19 mouse cellular contexts compared by ENCODE assay signal in genomic region chr1:126301129-126301528, GRCm38 (mm10).
DNase-seq lines count a peak whose midpoint lies in the region; ATAC-seq and TF ChIP-seq lines count a peak whose summit lies in the region.
"Had no signal": no experiment of that assay in that cellular context is flagged by ENCODE, and none has a peak within 500 bp of the region (broad histone marks: within the 10 kb centered on the region; RNA-seq: fewer than 3 reads in every experiment).

No protein-coding gene starts in this region.

- TF ChIP-seq EP300 in liver, postnatal 0 days (IDR thresholded peaks at IDR 0.05; ENCODE audit: low read depth) = 0 out of 2 replicates have a peak, but pooled peaks have one; percentile 17

- no peaks in the 10 kb centered on the region for H3K36me3 ChIP-seq in liver, adult 2 months (ENCODE audit: control insufficient read depth, insufficient read depth, low read length)
- no peaks in the 10 kb centered on the region for H3K36me3 ChIP-seq in liver, embryonic 11.5 days (ENCODE audit: control insufficient read depth, insufficient read depth, low read length)
- H3K36me3 ChIP-seq in liver, postnatal 0 days (replicated peaks; ENCODE audit: insufficient read depth, low read length) = no peaks in the 10 kb centered on the region
- H3K36me3 ChIP-seq: G1E had no signal

- H3K4me1 ChIP-seq in liver, adult 2 months (ENCODE audit: control insufficient read depth, insufficient read depth, low read length) = peaks cover 2% of the 10 kb centered on the region
- H3K4me1 ChIP-seq in liver, embryonic 11.5 days (replicated peaks; ENCODE audit: control insufficient read depth, insufficient read depth, low read length) = no peaks in the 10 kb centered on the region
- no peaks in the 10 kb centered on the region for H3K4me1 ChIP-seq in liver, postnatal 0 days (ENCODE audit: insufficient read depth)

- whole genome bisulfite sequencing in liver, adult 2 months = 21% methylated on average over 2 of the region's 2 CpGs
- WGBS in liver, embryonic 11.5 days = 65% methylated on average over 2 of the region's 2 CpGs
- WGBS in liver, postnatal 0 days (ENCODE audit: insufficient replicate concordance) = 36% methylated on average over 2 of the region's 2 CpGs

- TF ChIP-seq POLR2A in liver, adult 2 months (IDR thresholded peaks at IDR 0.05; ENCODE audit: extremely low read depth, insufficient read depth, low read length) = no peak

- no peak overlapping the region for H3K4me2 ChIP-seq in liver, embryonic 11.5 days
- no peak overlapping the region for H3K4me2 ChIP-seq in liver, postnatal 0 days (ENCODE audit: low read depth, low read length)

- H3K79me2 ChIP-seq in liver, adult 2 months (ENCODE audit: control insufficient read depth, insufficient read depth, low read length) = no peaks in the 10 kb centered on the region

- ATAC-seq in liver, embryonic 11.5 days (replicated peaks; ENCODE audit: low FRiP score) = no peak
- peak; percentile 68 for ATAC-seq in liver, postnatal 0 days
- ATAC-seq: activated CD4-positive, CD25-positive, alpha-beta regulatory T cell, adult 4 months; CD4-positive, CD25-positive, alpha-beta regulatory T cell, adult 4 months; Patski had no signal

- TF ChIP-seq CTCF in liver, adult 2 months (IDR thresholded peaks at IDR 0.05; ENCODE audit: low read depth, low read length) = no peak
- TF ChIP-seq CTCF in liver, postnatal 0 days (IDR thresholded peaks at IDR 0.05; ENCODE audit: low read depth) = no peak

- H3K27ac ChIP-seq in liver, adult 2 months (replicated peaks; ENCODE audit: insufficient read depth, low read depth, low read length) = no peak overlapping the region
- no peak overlapping the region for H3K27ac ChIP-seq in liver, embryonic 11.5 days (ENCODE audit: low read depth, low read length)
- H3K27ac ChIP-seq in liver, postnatal 0 days (ENCODE audit: low read depth) = no peak overlapping the region

- H3K9me3 ChIP-seq in liver, embryonic 11.5 days (ENCODE audit: control insufficient read depth, low read length) = no peaks in the 10 kb centered on the region
- no peaks in the 10 kb centered on the region for H3K9me3 ChIP-seq in liver, postnatal 0 days (ENCODE audit: low read length)

- H3K27me3 ChIP-seq in liver, adult 2 months (ENCODE audit: control insufficient read depth, insufficient read depth, low read length) = no peaks in the 10 kb centered on the region
- no peaks in the 10 kb centered on the region for H3K27me3 ChIP-seq in liver, embryonic 11.5 days (replicated peaks; ENCODE audit: control insufficient read depth, insufficient read depth, low read length)
- no peaks in the 10 kb centered on the region for H3K27me3 ChIP-seq in liver, postnatal 0 days (ENCODE audit: insufficient read depth, low read length)
- H3K27me3 ChIP-seq: CH12.LX, Patski had no signal

- peak; percentile 74 for DNase-seq in liver, adult 2 months (ENCODE audit: extremely low read depth, low read depth, low spot score)
- DNase-seq in liver, embryonic 11.5 days (ENCODE audit: low spot score) = no peak
- no peak for DNase-seq in liver, postnatal 0 days
- no peak for DNase-seq in liver
- DNase-seq: adrenal gland, adult 2 months; adrenal gland, adult 8-10 months; adrenal gland, postnatal 10 days; adrenal gland, postnatal 14 days; adrenal gland, postnatal 25 days; adrenal gland, postnatal 36 days; B cell, adult 2 months; cerebellum, adult 11 months; cerebellum, adult 11-12 months; cerebellum, adult 18-20 months had no signal

- no peak overlapping the region for H3K9ac ChIP-seq in liver, adult 2 months (ENCODE audit: low read depth, low read length)
- H3K9ac ChIP-seq in liver, embryonic 11.5 days (ENCODE audit: low read depth, low read length) = no peak overlapping the region
- no peak overlapping the region for H3K9ac ChIP-seq in liver, postnatal 0 days (replicated peaks)

- no peak overlapping the region for H3K4me3 ChIP-seq in liver, adult 2 months (ENCODE audit: insufficient read depth, low read depth, low read length)
- H3K4me3 ChIP-seq in liver, embryonic 11.5 days (ENCODE audit: low read depth, low read length) = no peak overlapping the region
- H3K4me3 ChIP-seq in liver, postnatal 0 days (ENCODE audit: low read depth, low read length) = no peak overlapping the region
